Mouse (Mus musculus): Measurements from ENCODE around the gene Wdr46. TPM values are rescaled to one million over a fixed set of nuclear protein-coding genes. Genes with fewer than 3 reads are reported as not detected.

Wdr46 gene
- polyA plus RNA-seq, 1 experiment from 2014 or later, result 31.8 TPM

DNA sequence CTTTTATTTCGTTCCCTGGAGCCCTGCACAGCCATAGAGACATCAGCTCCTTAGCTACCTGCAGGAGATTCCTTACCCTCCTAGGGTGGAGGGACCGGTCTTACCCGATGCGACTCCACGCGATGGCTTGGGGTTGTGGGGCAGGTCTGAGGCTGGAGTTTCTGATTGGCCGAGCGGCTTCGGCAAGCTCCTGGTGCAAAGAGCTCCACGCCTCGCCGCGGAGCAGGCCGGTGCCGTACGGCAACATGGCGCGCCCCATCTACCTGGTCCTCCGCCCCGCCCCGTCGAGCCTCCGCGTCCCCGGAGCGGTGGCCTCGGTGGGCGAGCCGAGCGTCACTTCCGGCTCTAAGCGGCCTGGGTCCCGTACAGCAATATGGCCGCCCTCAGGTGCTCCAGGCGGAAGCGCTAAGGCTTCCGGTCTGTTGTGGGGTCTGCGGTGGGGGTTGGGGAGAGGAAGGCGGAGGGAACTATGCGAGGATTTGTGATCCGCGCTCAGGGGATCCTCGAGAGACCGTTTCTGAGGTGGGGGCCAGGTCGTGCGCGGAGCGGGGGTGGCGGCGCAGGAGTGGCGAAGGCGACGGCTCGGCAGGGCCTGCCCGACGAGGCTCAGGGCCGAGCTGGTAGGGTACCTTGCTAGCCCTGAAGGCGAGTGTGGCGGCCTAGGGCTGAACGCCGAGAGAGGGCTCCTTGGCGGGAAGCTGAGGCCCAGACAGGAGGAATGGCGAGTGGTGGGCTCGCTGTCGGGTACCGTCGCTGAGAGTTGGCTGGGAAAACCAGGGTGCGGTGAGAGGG is 31.2 kb upstream of the Wdr46 start, which contains the start of gene Daxx:
Gene Daxx (plus strand): TSS at position 338 of the 792 bp plus-strand sequence.
- ATAC-seq (replicated peaks; ENCODE audit: low FRiP score, low TSS enrichment, low read depth), result peak; percentile 97
- Histone ChIP-seq H3K36me3 (ENCODE audit: control insufficient read depth, insufficient read depth, low read length) (peaks cover 31% of the 10 kb centered on the region), H3K4me3 (ENCODE audit: low read depth, low read length) (peak within 1 kb of the TSS; percentile 98), H3K9ac (ENCODE audit: low read length) (peak within 1 kb of the TSS; percentile 83), H3K4me2 (ENCODE audit: low read length) (peak within 1 kb of the TSS; percentile 99), H3K9me3 (ENCODE audit: control insufficient read depth, low read length) (no peaks in the 10 kb centered on the region), H3K27ac (ENCODE audit: low read depth) (peak within 1 kb of the TSS; percentile 85), H3K27me3 (replicated peaks; ENCODE audit: control insufficient read depth, insufficient read depth, low read length) (no peaks in the 10 kb centered on the region), H3K4me1 (replicated peaks; ENCODE audit: control insufficient read depth, insufficient read depth, low read length) (peaks cover 8% of the 10 kb centered on the region; the same call in 1 of the 2 replicates)
- WGBS, result under 1% methylated on average over 68 of the region's 68 CpGs
- DNase-seq (ENCODE audit: low spot score), result peak; percentile 98

DNA sequence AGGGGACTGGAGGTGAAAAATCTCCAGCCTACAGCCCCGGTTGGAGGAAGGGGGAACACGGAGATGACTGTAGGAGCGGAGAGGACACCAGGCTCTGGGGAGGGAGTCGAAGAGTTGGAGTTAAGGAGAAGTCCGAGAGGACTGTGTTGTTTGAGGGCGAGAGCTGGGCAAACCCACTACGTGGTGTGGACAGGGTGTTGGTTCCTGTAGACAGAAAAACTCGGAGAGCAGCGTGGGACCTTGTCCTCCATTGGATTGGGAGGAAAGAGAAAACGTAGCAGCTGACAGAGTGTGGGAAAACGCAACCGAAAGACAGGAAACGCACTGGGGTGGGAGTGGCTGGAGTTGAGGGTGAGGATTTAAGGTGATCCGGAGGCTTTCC is 30.6 kb upstream of the Wdr46 start:
- 0 out of 2 replicates have a peak, but pooled peaks have one; percentile 0 for ATAC-seq (replicated peaks; ENCODE audit: low FRiP score, low TSS enrichment, low read depth)
- H3K4me1 ChIP-seq (replicated peaks; ENCODE audit: control insufficient read depth, insufficient read depth, low read length), result peaks cover 10% of the 10 kb centered on the region
- peak; percentile 83 for DNase-seq (ENCODE audit: low spot score)
- no peaks in the 10 kb centered on the region for H3K9me3 ChIP-seq (ENCODE audit: control insufficient read depth, low read length)
- peak overlapping the region; percentile 83 for H3K9ac ChIP-seq (ENCODE audit: low read length)
- no peaks in the 10 kb centered on the region for H3K27me3 ChIP-seq (replicated peaks; ENCODE audit: control insufficient read depth, insufficient read depth, low read length)
- peak overlapping the region; percentile 99 for H3K4me2 ChIP-seq (ENCODE audit: low read length)
- peaks cover 37% of the 10 kb centered on the region for H3K36me3 ChIP-seq (ENCODE audit: control insufficient read depth, insufficient read depth, low read length)
- peak overlapping the region; percentile 98 for H3K4me3 ChIP-seq (ENCODE audit: low read depth, low read length)
- H3K27ac ChIP-seq (ENCODE audit: low read depth), result peak overlapping the region; percentile 85
- WGBS, result 0% methylated on average over 14 of the region's 14 CpGs

DNA sequence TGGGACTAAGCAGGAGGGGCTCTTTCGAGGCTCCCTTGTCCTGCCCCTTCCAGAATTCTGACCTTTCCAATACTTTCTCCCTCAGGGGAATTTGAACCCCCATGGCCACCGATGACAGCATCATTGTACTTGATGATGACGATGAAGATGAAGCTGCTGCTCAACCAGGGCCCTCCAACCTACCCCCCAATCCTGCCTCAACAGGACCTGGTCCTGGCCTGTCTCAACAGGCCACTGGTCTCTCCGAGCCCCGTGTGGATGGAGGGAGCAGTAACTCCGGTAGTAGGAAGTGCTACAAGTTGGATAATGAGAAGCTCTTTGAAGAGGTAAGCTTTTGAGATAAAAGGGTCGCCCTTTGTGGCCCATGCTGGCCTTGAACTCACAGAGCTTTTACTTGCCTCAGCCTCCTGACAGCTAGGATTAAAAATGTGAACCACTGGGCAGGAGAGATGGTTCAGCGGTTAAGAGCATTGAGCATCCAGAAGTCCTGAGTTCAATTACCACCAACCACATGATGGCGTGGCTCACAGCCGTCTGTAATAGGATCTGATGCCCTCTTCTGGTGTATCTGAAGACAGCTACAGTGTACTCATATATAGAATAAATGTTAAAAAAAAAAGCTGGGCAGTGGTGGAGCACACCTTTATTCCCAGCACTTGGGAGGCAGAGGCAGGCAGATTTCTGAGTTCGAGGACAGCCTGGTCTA is 30.0 kb upstream of the Wdr46 start:
- H3K36me3 ChIP-seq (ENCODE audit: control insufficient read depth, insufficient read depth, low read length), result peaks cover 41% of the 10 kb centered on the region
- peak overlapping the region; percentile 85; the same call in 1 of the 2 replicates for H3K27ac ChIP-seq (ENCODE audit: low read depth)
- H3K4me3 ChIP-seq (ENCODE audit: low read depth, low read length), result peak overlapping the region; percentile 98
- DNase-seq (ENCODE audit: low spot score), result no peak
- no peaks in the 10 kb centered on the region for H3K27me3 ChIP-seq (replicated peaks; ENCODE audit: control insufficient read depth, insufficient read depth, low read length)
- peak overlapping the region; percentile 99 for H3K4me2 ChIP-seq (ENCODE audit: low read length)
- no peaks in the 10 kb centered on the region for H3K9me3 ChIP-seq (ENCODE audit: control insufficient read depth, low read length)
- 48% methylated on average over 11 of the region's 11 CpGs for WGBS
- H3K9ac ChIP-seq (ENCODE audit: low read length), result peak overlapping the region; percentile 83
- peaks cover 16% of the 10 kb centered on the region for H3K4me1 ChIP-seq (replicated peaks; ENCODE audit: control insufficient read depth, insufficient read depth, low read length)
- no peak for ATAC-seq (replicated peaks; ENCODE audit: low FRiP score, low TSS enrichment, low read depth)

DNA sequence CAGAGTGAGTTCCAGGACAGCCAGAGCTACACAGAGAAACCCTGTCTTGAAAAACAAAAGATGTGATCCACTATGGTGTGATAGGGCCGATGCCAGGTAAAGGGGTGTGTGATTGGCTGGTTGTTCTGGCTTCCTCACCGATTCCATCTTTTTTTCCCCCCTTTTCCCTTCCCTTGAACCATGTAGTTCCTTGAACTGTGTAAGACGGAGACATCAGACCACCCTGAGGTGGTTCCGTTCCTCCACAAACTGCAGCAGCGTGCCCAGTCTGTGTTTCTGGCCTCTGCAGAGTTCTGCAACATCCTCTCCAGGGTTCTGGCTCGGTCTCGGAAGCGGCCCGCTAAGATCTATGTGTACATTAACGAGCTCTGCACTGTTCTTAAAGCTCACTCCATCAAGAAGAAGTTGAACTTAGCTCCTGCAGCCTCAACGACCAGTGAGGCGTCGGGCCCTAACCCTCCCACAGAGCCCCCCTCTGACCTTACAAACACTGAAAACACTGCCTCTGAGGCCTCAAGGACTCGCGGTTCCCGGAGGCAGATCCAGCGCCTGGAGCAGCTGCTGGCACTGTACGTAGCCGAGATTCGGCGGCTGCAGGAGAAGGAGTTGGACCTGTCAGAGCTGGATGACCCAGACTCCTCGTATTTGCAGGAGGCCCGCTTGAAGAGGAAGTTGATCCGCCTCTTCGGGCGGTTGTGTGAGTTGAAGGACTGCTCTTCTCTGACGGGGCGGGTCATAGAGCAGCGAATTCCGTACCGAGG is 29.2 kb upstream of the Wdr46 start:
- WGBS, result 93% methylated on average over 31 of the region's 31 CpGs
- Histone ChIP-seq H3K4me3 (ENCODE audit: low read depth, low read length) (no peak overlapping the region), H3K27me3 (replicated peaks; ENCODE audit: control insufficient read depth, insufficient read depth, low read length) (no peaks in the 10 kb centered on the region), H3K9ac (ENCODE audit: low read length) (no peak overlapping the region), H3K9me3 (ENCODE audit: control insufficient read depth, low read length) (no peaks in the 10 kb centered on the region), H3K4me2 (ENCODE audit: low read length) (no peak overlapping the region), H3K36me3 (ENCODE audit: control insufficient read depth, insufficient read depth, low read length) (peaks cover 41% of the 10 kb centered on the region), H3K27ac (ENCODE audit: low read depth) (no peak overlapping the region), H3K4me1 (replicated peaks; ENCODE audit: control insufficient read depth, insufficient read depth, low read length) (peaks cover 16% of the 10 kb centered on the region)
- no peak for DNase-seq (ENCODE audit: low spot score)
- ATAC-seq (replicated peaks; ENCODE audit: low FRiP score, low TSS enrichment, low read depth), result no peak

DNA sequence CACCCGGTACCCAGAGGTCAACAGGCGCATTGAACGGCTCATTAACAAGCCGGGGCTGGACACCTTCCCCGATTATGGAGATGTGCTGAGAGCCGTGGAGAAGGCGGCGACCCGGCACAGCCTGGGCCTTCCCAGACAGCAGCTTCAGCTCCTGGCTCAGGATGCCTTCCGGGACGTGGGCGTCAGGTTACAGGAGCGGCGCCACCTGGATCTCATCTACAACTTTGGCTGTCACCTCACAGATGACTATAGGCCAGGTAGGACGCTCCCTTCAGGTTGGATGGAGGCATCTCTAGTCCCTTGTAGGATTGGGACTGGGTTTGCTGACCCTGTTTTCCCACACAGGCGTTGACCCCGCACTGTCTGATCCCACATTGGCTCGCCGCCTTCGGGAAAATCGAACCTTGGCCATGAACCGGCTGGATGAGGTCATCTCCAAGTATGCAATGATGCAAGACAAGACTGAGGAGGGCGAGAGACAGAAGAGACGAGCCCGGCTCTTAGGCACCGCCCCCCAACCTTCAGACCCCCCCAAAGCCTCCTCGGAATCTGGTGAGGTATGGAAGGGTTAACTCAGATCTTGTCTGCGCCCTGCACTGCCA is 28.5 kb upstream of the Wdr46 start:
- no peak overlapping the region for H3K27ac ChIP-seq (ENCODE audit: low read depth)
- H3K36me3 ChIP-seq (ENCODE audit: control insufficient read depth, insufficient read depth, low read length), result peaks cover 41% of the 10 kb centered on the region
- no peak for ATAC-seq (replicated peaks; ENCODE audit: low FRiP score, low TSS enrichment, low read depth)
- H3K4me2 ChIP-seq (ENCODE audit: low read length), result no peak overlapping the region
- no peaks in the 10 kb centered on the region for H3K27me3 ChIP-seq (replicated peaks; ENCODE audit: control insufficient read depth, insufficient read depth, low read length)
- H3K9ac ChIP-seq (ENCODE audit: low read length), result no peak overlapping the region
- no peaks in the 10 kb centered on the region for H3K9me3 ChIP-seq (ENCODE audit: control insufficient read depth, low read length)
- 91% methylated on average over 28 of the region's 28 CpGs for WGBS
- no peak overlapping the region for H3K4me3 ChIP-seq (ENCODE audit: low read depth, low read length)
- no peak for DNase-seq (ENCODE audit: low spot score)
- H3K4me1 ChIP-seq (replicated peaks; ENCODE audit: control insufficient read depth, insufficient read depth, low read length), result peaks cover 20% of the 10 kb centered on the region

DNA sequence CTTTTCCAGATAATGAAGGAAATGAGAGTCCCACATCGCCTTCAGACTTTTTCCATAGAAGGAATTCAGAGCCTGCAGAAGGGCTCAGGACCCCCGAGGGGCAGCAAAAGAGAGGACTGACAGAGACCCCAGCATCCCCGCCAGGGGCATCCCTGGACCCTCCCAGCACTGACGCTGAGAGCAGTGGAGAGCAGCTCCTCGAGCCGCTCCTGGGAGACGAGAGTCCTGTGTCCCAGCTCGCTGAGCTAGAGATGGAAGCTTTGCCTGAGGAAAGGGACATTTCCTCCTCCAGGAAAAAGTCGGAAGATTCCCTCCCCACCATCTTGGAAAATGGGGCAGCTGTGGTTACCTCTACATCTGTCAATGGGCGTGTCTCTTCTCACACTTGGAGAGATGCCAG is 27.2 kb upstream of the Wdr46 start:
- Histone ChIP-seq H3K27ac (ENCODE audit: low read depth) (no peak overlapping the region), H3K9me3 (ENCODE audit: control insufficient read depth, low read length) (no peaks in the 10 kb centered on the region), H3K4me2 (ENCODE audit: low read length) (no peak overlapping the region), H3K4me1 (replicated peaks; ENCODE audit: control insufficient read depth, insufficient read depth, low read length) (peaks cover 23% of the 10 kb centered on the region), H3K4me3 (ENCODE audit: low read depth, low read length) (no peak overlapping the region), H3K9ac (ENCODE audit: low read length) (no peak overlapping the region), H3K27me3 (replicated peaks; ENCODE audit: control insufficient read depth, insufficient read depth, low read length) (no peaks in the 10 kb centered on the region), H3K36me3 (ENCODE audit: control insufficient read depth, insufficient read depth, low read length) (peaks cover 53% of the 10 kb centered on the region)
- 96% methylated on average over 10 of the region's 10 CpGs for WGBS
- ATAC-seq (replicated peaks; ENCODE audit: low FRiP score, low TSS enrichment, low read depth) (no peak), DNase-seq (ENCODE audit: low spot score) (no peak)

DNA sequence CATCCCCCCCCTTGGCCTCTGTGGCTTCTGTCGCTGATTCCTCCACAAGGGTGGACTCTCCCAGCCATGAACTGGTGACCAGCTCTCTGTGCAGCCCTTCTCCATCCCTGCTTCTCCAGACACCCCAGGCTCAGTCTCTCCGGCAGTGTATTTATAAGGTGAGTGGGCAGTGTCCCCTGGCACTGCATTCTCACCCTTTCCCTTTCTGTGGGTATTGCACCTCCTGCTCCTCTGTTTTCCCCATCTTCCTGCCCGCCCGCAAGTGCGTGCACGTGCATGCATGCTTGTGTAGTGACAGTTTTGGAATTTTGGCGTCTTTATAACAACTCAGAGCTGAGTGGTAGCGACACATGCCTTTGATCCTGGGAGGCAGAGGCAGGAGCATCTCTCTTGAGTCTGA is 26.6 kb upstream of the Wdr46 start:
- Histone ChIP-seq H3K4me2 (ENCODE audit: low read length) (no peak overlapping the region), H3K27ac (ENCODE audit: low read depth) (no peak overlapping the region), H3K27me3 (replicated peaks; ENCODE audit: control insufficient read depth, insufficient read depth, low read length) (no peaks in the 10 kb centered on the region), H3K9ac (ENCODE audit: low read length) (no peak overlapping the region), H3K9me3 (ENCODE audit: control insufficient read depth, low read length) (no peaks in the 10 kb centered on the region), H3K4me1 (replicated peaks; ENCODE audit: control insufficient read depth, insufficient read depth, low read length) (peaks cover 25% of the 10 kb centered on the region), H3K36me3 (ENCODE audit: control insufficient read depth, insufficient read depth, low read length) (peaks cover 53% of the 10 kb centered on the region), H3K4me3 (ENCODE audit: low read depth, low read length) (no peak overlapping the region)
- ATAC-seq (replicated peaks; ENCODE audit: low FRiP score, low TSS enrichment, low read depth) (no peak), DNase-seq (ENCODE audit: low spot score) (no peak)
- 96% methylated on average over 8 of the region's 8 CpGs for WGBS

DNA sequence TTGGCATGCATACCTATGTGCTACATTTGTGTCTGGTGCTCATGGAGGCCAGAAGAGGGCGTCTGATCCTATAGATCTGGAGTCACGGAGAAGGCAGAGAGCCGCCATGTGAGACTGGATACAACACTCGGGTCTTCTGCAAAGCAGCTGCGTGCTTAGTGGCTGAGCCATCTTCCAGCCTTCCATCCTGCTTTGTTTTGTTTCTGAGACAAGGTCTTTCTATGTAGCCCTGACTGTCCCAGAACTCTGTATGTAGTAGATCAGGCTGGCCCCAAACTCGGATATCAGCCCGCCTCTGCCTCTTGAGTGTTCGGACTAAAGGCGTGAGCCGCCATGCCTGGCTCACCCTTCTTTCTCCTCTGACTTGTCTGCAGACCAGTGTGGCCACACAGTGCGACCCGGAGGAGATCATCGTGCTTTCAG is 25.5 kb upstream of the Wdr46 start:
- Histone ChIP-seq H3K4me2 (ENCODE audit: low read length) (peak overlapping the region; percentile 44), H3K27me3 (replicated peaks; ENCODE audit: control insufficient read depth, insufficient read depth, low read length) (no peaks in the 10 kb centered on the region), H3K4me3 (ENCODE audit: low read depth, low read length) (peak overlapping the region; percentile 52; the same call in 1 of the 2 replicates), H3K4me1 (replicated peaks; ENCODE audit: control insufficient read depth, insufficient read depth, low read length) (peaks cover 28% of the 10 kb centered on the region), H3K9ac (ENCODE audit: low read length) (no peak overlapping the region), H3K36me3 (ENCODE audit: control insufficient read depth, insufficient read depth, low read length) (peaks cover 53% of the 10 kb centered on the region), H3K9me3 (ENCODE audit: control insufficient read depth, low read length) (no peaks in the 10 kb centered on the region), H3K27ac (ENCODE audit: low read depth) (no peak overlapping the region)
- ATAC-seq (replicated peaks; ENCODE audit: low FRiP score, low TSS enrichment, low read depth), result no peak
- 72% methylated on average over 13 of the region's 13 CpGs for WGBS
- no peak for DNase-seq (ENCODE audit: low spot score)
